Mouse (Mus musculus) CH12.LX (cell line): ENCODE data around the gene Capn2.

ENCODE experiments used
- CHD1 ChIP-seq: IDR thresholded peaks from 2 replicates; pipeline ENCODE4 v1.6.1; 2012; ENCODE audit warnings: low read depth, low read length, improper control_type of control experiment, inconsistent platforms
- CTCF ChIP-seq, 2 experiments: IDR thresholded peaks in 1 of 2; conservative IDR thresholded peaks in 1 of 2; 2 replicates each; pipeline ENCODE4 v1.5.1; 2011 to 2012; ENCODE audit warnings: low read depth in 2 of 2, low read length in 2 of 2, improper control_type of control experiment in 1 of 2, inconsistent platforms in 1 of 2, mild to moderate bottlenecking in 1 of 2, moderate library complexity in 1 of 2
- GABPA ChIP-seq: IDR thresholded peaks from 2 replicates; pipeline ENCODE4 v1.6.1; 2012; ENCODE audit warnings: low read depth, low read length, improper control_type of control experiment, inconsistent platforms; ENCODE audit not compliant: insufficient replicate concordance
- HCFC1 ChIP-seq: IDR thresholded peaks from 2 replicates; pipeline ENCODE4 v1.6.1; 2012; ENCODE audit warnings: low read depth, mild to moderate bottlenecking, inconsistent platforms, low read length, improper control_type of control experiment
- JUN ChIP-seq: IDR thresholded peaks from 2 replicates; pipeline ENCODE4 v1.6.1; 2011; ENCODE audit warnings: low read depth, mild to moderate bottlenecking, low read length, improper control_type of control experiment, moderate library complexity; ENCODE audit not compliant: insufficient read depth
- MAX ChIP-seq: IDR thresholded peaks from 2 replicates; pipeline ENCODE4 v1.6.1; 2011; ENCODE audit warnings: low read length, improper control_type of control experiment
- NELFE ChIP-seq: IDR thresholded peaks from 2 replicates; pipeline ENCODE4 v1.6.1; 2011; ENCODE audit warnings: low read depth, low read length, improper control_type of control experiment
- RAD21 ChIP-seq: IDR thresholded peaks from 2 replicates; pipeline ENCODE4 v1.6.1; 2011; ENCODE audit warnings: low read depth, mild to moderate bottlenecking, low read length, improper control_type of control experiment, moderate library complexity
- SIN3A ChIP-seq: IDR thresholded peaks from 2 replicates; pipeline ENCODE4 v1.6.1; 2012; ENCODE audit warnings: low read length, improper control_type of control experiment, inconsistent platforms
- TCF12 ChIP-seq: IDR thresholded peaks from 2 replicates; pipeline ENCODE4 v1.6.1; 2014; ENCODE audit warnings: low read depth, mild to moderate bottlenecking, inconsistent platforms, low read length, improper control_type of control experiment
- ZNF384 ChIP-seq: IDR thresholded peaks from 2 replicates; pipeline ENCODE4 v1.6.1; 2012; ENCODE audit warnings: low read depth, low read length, improper control_type of control experiment, inconsistent platforms

- TF ChIP-seq SIN3A = no peak
- no peak for TF ChIP-seq CTCF (conservative IDR thresholded peaks at IDR 0.05 in 1 of 2, IDR thresholded peaks at IDR 0.05 in 1 of 2; ENCODE audit: low read depth in 2 of 2, low read length in 2 of 2)
- TF ChIP-seq NELFE = no peak
- no peak for TF ChIP-seq HCFC1
- TF ChIP-seq GABPA = no peak
- TF ChIP-seq TCF12 = no peak
- no peak for TF ChIP-seq JUN
- TF ChIP-seq RAD21 = no peak
- no peak for TF ChIP-seq CHD1
- no peak for TF ChIP-seq MAX
- TF ChIP-seq ZNF384 = no peak
Observed at GRCm38 (mm10) chr1:182465309-182465708, 52.1 kb downstream of the Capn2 start.
